Mouse (Mus musculus): ENCODE results near the gene Mrgpra6. TPM values are rescaled to one million over a fixed set of nuclear protein-coding genes. Genes with fewer than 3 reads are reported as not detected.

The Mrgpra6 gene
- polyA plus RNA-seq (2012; rRNA removed): not detected in 2 replicates

DNA sequence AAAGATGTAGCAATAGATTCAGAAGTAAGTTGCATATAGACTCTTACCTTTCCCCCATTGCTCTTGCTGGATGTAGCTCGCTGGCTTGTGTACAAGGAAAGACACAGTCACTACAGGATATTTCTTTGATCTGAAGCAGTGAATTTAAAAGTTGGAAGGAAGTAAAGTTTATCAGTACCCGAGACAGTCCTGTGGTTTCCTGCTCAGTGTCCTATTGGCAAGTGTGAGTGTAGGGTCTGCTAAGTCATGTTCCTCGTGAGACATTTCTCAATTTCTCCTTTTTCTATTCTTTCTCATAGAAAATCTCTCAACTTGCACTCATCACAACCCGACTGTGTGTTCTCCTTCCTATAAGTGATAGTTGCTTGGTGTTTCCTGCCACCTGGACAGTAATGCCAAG, at the start of gene Mrgpra6:
Mrgpra6 (minus strand) TSS at position 91 of the 400 bp plus-strand sequence.
- no peak for TF ChIP-seq POLR2A (IDR thresholded peaks at IDR 0.05; ENCODE audit: borderline replicate concordance, extremely low read depth, low read depth, low read length)
- no peak for TF ChIP-seq CTCF (IDR thresholded peaks at IDR 0.05; ENCODE audit: insufficient read depth, low read length)
- no peak for DNase-seq
- Histone ChIP-seq H3K4me3 (replicated peaks; ENCODE audit: extremely low read depth, low read depth, low read length) (no peak within 1 kb of the TSS), H3K4me1 (ENCODE audit: control insufficient read depth, insufficient read depth, low read length) (no peaks in the 10 kb centered on the region)
- 32% methylated on average over 4 of the region's 4 CpGs for WGBS

DNA sequence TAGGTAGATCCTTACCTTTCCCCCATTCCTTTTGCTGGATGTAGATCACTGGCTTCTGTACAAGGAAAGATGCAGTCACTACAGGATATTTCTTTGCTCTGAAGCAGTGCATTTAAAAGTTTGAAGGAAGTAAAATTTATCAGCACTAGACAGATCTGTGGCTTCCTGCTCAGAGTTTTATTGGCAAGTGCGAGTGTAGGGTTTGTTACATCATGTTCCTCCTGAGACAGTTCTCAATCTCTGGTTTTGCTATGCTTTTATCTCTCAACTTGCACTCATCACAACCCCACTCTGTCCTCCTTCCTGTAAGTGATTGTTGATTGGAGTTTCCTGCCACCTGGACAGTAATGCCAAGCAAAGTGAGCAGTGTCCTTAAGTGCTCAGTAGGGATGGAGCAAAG, 48.0 kb upstream of the Mrgpra6 start, which contains the start of gene Mrgpra9:
Mrgpra9 (minus strand) TSS at position 79 of the 400 bp plus-strand sequence.
- WGBS: 28% methylated on average over 1 of the region's 1 CpGs
- no peaks in the 10 kb centered on the region for H3K4me1 ChIP-seq (ENCODE audit: control insufficient read depth, insufficient read depth, low read length)
- no peak within 1 kb of the TSS for H3K4me3 ChIP-seq (replicated peaks; ENCODE audit: extremely low read depth, low read depth, low read length)
- TF ChIP-seq CTCF (IDR thresholded peaks at IDR 0.05; ENCODE audit: insufficient read depth, low read length) (no peak), POLR2A (IDR thresholded peaks at IDR 0.05; ENCODE audit: borderline replicate concordance, extremely low read depth, low read depth, low read length) (no peak)
- no peak for DNase-seq

DNA sequence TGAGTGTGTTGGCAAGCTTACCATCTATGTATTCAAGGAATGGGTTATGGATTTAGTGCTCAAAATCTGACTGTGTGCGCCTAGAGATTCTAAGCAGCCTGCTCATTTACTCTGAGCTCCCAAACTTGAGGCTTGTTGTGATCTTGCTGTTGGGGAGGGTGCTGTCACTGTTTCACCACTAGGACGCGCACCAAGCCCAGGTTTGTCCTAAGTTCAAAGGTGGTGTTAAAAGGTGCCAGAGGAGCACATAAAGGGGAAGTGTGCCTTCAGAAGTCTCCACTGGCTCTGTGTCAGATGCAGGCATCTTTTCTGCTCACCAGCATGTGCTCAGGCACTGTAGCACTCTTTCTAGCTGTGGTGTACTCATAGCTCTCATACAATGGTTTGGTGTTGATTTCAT, 39.9 kb upstream of the Mrgpra6 start:
- DNase-seq: no peak
- WGBS: 65% methylated on average over 3 of the region's 3 CpGs

DNA sequence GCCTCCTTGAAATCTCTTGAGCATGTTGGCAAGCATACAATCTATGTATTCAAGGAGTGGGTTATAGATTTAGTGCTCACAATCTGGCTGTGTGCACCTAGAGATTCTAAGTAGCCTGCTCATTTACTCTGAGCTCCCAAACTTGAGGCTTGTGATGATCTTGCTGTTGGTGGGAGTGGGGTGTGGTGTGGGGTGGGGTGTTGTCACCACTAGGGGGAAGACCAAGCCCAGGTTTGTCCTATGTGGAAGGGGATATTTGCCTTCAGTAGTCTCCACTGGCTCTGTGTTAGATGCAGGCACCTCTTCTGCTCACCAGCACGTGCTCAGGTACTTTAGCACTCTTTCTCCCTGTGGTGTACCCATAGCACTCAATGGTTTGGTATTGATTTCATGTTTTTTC, 9.4 kb downstream of the Mrgpra6 start:
- Histone ChIP-seq H3K4me1 (ENCODE audit: control insufficient read depth, insufficient read depth, low read length) (no peaks in the 10 kb centered on the region), H3K4me3 (replicated peaks; ENCODE audit: extremely low read depth, low read depth, low read length) (no peak overlapping the region)
- no peak for TF ChIP-seq POLR2A (IDR thresholded peaks at IDR 0.05; ENCODE audit: borderline replicate concordance, extremely low read depth, low read depth, low read length)
- 48% methylated on average over 1 of the region's 1 CpGs for WGBS
- DNase-seq: no peak

More for the DNA sequence above, 39.9 kb upstream of the Mrgpra6 start:
- H3K4me3 ChIP-seq (replicated peaks; ENCODE audit: extremely low read depth, low read depth, low read length): no peak overlapping the region
- TF ChIP-seq POLR2A (IDR thresholded peaks at IDR 0.05; ENCODE audit: borderline replicate concordance, extremely low read depth, low read depth, low read length) (no peak), CTCF (IDR thresholded peaks at IDR 0.05; ENCODE audit: insufficient read depth, low read length) (0 out of 2 replicates have a peak, but pooled peaks have one; percentile 15)
- H3K4me1 ChIP-seq (ENCODE audit: control insufficient read depth, insufficient read depth, low read length): no peaks in the 10 kb centered on the region

DNA sequence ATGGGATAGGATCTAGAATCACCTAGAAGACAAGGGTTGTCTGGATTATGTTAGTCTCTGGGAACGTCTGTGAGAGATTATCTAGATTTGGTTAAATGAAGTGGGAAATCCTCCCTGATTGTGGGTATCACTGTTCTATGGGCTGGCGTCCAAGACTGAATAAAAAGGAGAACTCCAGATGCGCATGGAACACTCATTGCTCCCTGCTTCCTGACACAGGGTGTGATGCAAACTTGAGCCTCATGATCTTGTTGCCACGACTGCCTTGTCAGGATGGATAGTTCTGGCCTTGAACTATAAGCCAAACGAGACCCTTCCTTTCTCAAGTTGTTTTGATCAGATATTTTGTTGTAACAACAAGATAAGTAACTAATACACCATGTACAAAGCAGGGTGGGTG, 33.9 kb downstream of the Mrgpra6 start:
- TF ChIP-seq CTCF (IDR thresholded peaks at IDR 0.05; ENCODE audit: insufficient read depth, low read length): no peak
- TF ChIP-seq POLR2A (IDR thresholded peaks at IDR 0.05; ENCODE audit: borderline replicate concordance, extremely low read depth, low read depth, low read length): no peak
- DNase-seq: no peak
- 47% methylated on average over 5 of the region's 5 CpGs for WGBS
- Histone ChIP-seq H3K4me3 (replicated peaks; ENCODE audit: extremely low read depth, low read depth, low read length) (no peak overlapping the region), H3K4me1 (ENCODE audit: control insufficient read depth, insufficient read depth, low read length) (no peaks in the 10 kb centered on the region)

DNA sequence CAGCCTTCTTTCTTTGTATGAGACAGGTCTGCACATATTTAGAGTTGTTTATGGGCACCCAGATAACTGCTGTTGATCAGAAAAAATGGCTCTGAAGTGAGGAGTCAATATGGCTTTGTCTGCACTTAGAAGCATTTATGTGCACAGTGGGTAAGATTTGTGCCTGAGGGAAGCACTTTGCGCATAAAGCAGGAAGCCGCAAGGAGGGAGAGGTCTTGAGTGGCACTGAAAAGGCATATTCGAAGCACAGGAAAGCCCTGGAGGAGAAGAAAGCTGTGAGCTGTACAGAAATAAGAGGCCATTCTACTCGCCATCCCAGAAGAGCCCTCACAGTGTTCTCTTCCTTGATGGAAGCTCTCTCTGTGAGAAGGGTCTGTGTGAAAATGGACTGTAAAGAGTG, 39.7 kb downstream of the Mrgpra6 start:
- Histone ChIP-seq H3K4me3 (replicated peaks; ENCODE audit: extremely low read depth, low read depth, low read length) (no peak overlapping the region), H3K4me1 (ENCODE audit: control insufficient read depth, insufficient read depth, low read length) (no peaks in the 10 kb centered on the region)
- 68% methylated on average over 4 of the region's 4 CpGs for WGBS
- TF ChIP-seq POLR2A (IDR thresholded peaks at IDR 0.05; ENCODE audit: borderline replicate concordance, extremely low read depth, low read depth, low read length) (no peak), CTCF (IDR thresholded peaks at IDR 0.05; ENCODE audit: insufficient read depth, low read length) (no peak)
- DNase-seq: no peak

DNA sequence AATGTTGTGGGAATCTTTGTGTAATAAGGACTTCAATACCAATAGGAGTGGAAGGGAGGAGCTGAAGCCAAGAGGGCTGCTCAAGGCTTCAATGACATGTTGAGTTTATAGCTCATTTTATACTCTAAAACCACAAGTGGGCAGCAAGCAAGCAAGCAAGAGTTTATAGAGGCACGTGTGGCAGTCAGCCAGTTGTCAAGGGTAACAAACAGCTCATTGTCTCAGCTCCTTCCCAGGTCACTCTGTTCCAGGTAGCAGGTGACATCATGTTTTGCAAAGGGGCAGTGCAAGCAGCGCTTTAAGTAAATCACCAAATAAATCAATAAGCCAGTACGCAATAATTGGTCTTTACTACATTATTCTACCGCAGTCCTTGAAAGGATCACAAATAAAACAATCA, 41.5 kb downstream of the Mrgpra6 start:
- TF ChIP-seq POLR2A (IDR thresholded peaks at IDR 0.05; ENCODE audit: borderline replicate concordance, extremely low read depth, low read depth, low read length): no peak
- TF ChIP-seq CTCF (IDR thresholded peaks at IDR 0.05; ENCODE audit: insufficient read depth, low read length): no peak
- WGBS: 63% methylated on average over 4 of the region's 4 CpGs

DNA sequence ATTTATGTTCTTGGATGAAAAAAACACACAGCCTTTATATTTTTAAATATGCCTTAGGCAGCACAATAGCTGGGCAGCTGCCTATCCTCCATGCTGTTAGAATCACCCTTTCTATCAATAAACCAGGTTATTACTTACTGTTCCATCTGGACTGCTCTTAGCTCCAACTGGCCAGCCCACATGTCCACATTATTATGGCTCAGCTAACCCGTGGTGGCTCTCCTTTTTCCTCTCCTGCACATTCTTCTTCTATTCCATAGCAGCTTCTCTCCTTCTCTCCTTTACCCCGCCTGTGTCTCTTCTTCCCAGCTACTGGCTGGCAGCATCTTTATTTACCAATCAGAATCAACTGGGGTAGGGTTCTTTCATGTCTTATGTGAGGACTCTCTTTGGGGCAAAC, 46.3 kb downstream of the Mrgpra6 start:
- no peaks in the 10 kb centered on the region for H3K4me1 ChIP-seq (ENCODE audit: control insufficient read depth, insufficient read depth, low read length)
- no peak for TF ChIP-seq CTCF (IDR thresholded peaks at IDR 0.05; ENCODE audit: insufficient read depth, low read length)
- no peak for TF ChIP-seq POLR2A (IDR thresholded peaks at IDR 0.05; ENCODE audit: borderline replicate concordance, extremely low read depth, low read depth, low read length)
- 80% methylated on average over 2 of the region's 2 CpGs for WGBS
- H3K4me3 ChIP-seq (replicated peaks; ENCODE audit: extremely low read depth, low read depth, low read length): no peak overlapping the region
- DNase-seq: no peak

More for the DNA sequence above, 41.5 kb downstream of the Mrgpra6 start:
- H3K4me1 ChIP-seq (ENCODE audit: control insufficient read depth, insufficient read depth, low read length): no peaks in the 10 kb centered on the region
- no peak overlapping the region for H3K4me3 ChIP-seq (replicated peaks; ENCODE audit: extremely low read depth, low read depth, low read length)
- DNase-seq: no peak

DNA sequence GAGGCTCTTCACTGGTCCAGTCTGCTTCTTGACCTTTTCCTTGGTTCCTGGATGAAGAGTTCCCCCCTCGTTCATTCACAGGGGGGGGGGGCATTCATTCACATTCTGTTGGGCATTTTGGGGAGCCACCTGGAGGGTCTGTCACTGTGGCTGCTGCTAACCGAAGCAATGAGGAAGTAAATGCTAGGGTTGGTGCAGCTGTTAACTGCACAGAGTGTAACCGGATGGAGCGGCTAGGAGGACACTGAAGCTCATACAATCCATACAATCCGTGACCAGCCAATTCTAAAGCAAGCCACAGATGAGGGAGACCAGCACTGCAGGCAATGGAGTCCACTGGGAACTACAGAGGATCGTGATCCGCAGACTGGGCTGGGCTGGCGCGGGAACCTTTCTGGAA, 47.0 kb downstream of the Mrgpra6 start:
- no peak overlapping the region for H3K4me3 ChIP-seq (replicated peaks; ENCODE audit: extremely low read depth, low read depth, low read length)
- no peak for DNase-seq
- no peaks in the 10 kb centered on the region for H3K4me1 ChIP-seq (ENCODE audit: control insufficient read depth, insufficient read depth, low read length)
- WGBS: 74% methylated on average over 9 of the region's 9 CpGs
- TF ChIP-seq CTCF (IDR thresholded peaks at IDR 0.05; ENCODE audit: insufficient read depth, low read length): no peak
- TF ChIP-seq POLR2A (IDR thresholded peaks at IDR 0.05; ENCODE audit: borderline replicate concordance, extremely low read depth, low read depth, low read length): no peak

DNA sequence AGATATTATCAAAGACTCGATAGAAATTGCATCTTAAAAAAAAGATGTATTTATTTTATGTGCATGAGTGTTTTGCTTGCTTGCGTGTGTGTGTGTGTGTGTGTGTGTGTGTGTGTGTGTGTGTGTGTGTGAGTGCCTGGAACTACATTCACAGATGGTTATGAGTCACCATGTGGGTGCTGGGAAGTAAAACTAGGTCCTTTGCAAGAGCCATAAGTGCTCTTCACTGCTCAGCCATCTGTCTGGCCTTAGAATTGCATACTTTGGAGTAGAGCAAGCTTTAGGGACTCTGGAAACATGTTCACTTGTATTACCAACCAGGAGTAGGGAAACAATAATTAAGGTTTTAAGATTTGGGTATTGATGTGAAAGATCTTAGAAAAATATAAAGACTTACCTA, 48.9 kb downstream of the Mrgpra6 start:
- TF ChIP-seq POLR2A (IDR thresholded peaks at IDR 0.05; ENCODE audit: borderline replicate concordance, extremely low read depth, low read depth, low read length) (no peak), CTCF (IDR thresholded peaks at IDR 0.05; ENCODE audit: insufficient read depth, low read length) (no peak)
- 88% methylated on average over 2 of the region's 2 CpGs for WGBS
- DNase-seq: no peak
- Histone ChIP-seq H3K4me3 (replicated peaks; ENCODE audit: extremely low read depth, low read depth, low read length) (no peak overlapping the region), H3K4me1 (ENCODE audit: control insufficient read depth, insufficient read depth, low read length) (no peaks in the 10 kb centered on the region)
